Mouse (Mus musculus) layer of hippocampus, adult 8-10 months (tissue): ENCODE measurements around the gene Cytip. TPM values are rescaled to one million over a fixed set of nuclear protein-coding genes. Genes with fewer than 3 reads are reported as not detected.

Source experiments
- DNase-seq, 2 experiments: peaks; one replicate each; pipeline ENCODE4 v3.0.0; 2022; ENCODE audit warnings: low spot score in 2 of 2
- total RNA-seq, 4 experiments: library from RNA; stranded (reverse); gene quantifications; 2 replicates each; pipeline ENCODE4 v1.2.4; 2022

Cytip gene
- total RNA-seq, 4 experiments from 2014 or later: 1.3 TPM; not detected in 2

- no peak for DNase-seq
These were observed 31.7 kb downstream of the Cytip start for GRCm38 (mm10) chr2:58163457-58164181.

- DNase-seq: no peak
These were observed 33.5 kb downstream of the Cytip start for GRCm38 (mm10) chr2:58161813-58162212.

- DNase-seq: no peak
These were observed 34.6 kb downstream of the Cytip start for GRCm38 (mm10) chr2:58160541-58161307.

DNA sequence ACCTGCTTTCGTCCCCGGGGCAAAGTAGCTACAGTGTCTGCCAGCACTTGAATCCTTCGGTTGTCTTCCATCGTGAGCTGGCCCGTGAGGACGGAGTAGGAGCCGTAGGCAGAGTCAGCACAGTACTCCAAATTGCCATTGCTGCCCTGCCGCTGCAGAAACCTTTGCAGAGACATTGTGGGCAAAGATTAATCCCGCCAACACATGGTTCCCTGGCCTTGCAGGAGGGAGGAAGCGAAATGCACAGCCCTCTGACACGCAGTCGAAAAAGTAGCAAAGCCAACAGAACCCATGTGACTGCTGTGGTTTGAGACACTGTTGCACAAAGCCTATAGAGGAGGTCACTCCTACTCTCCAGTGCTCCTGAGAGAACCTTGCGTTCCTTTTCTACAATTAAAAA lies 35.5 kb downstream of the Cytip start:
- DNase-seq: no peak

GRCm38 (mm10) chr2:58159121-58159520 lies 36.2 kb downstream of the Cytip start:
- DNase-seq: no peak

DNA sequence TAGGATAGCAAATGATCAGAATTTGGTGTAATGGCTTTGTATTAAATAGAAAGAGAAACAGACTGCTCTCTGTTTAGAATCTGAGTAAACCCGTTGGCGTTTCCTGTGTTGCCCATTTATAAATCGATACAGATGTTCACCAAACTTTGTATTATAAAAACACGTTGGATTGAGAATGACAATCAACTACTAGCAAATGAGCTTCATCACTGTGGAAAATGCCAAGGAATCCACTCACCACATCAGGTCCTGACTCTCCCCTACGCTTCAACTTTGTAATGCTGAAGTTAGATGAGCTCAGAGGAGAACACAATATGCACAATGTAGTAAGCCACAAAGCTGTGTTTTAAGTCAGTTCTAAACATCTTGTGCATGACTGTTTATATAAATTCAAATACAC lies 36.8 kb downstream of the Cytip start:
- DNase-seq: no peak

- DNase-seq: no peak
These were observed 37.2 kb downstream of the Cytip start for GRCm38 (mm10) chr2:58158107-58158506.

GRCm38 (mm10) chr2:58157466-58157865 lies 37.9 kb downstream of the Cytip start:
- DNase-seq: no peak

- DNase-seq: no peak
These were observed 38.6 kb downstream of the Cytip start for GRCm38 (mm10) chr2:58156495-58157392.

GRCm38 (mm10) chr2:58156108-58156415 lies 39.3 kb downstream of the Cytip start:
- DNase-seq: no peak

DNA sequence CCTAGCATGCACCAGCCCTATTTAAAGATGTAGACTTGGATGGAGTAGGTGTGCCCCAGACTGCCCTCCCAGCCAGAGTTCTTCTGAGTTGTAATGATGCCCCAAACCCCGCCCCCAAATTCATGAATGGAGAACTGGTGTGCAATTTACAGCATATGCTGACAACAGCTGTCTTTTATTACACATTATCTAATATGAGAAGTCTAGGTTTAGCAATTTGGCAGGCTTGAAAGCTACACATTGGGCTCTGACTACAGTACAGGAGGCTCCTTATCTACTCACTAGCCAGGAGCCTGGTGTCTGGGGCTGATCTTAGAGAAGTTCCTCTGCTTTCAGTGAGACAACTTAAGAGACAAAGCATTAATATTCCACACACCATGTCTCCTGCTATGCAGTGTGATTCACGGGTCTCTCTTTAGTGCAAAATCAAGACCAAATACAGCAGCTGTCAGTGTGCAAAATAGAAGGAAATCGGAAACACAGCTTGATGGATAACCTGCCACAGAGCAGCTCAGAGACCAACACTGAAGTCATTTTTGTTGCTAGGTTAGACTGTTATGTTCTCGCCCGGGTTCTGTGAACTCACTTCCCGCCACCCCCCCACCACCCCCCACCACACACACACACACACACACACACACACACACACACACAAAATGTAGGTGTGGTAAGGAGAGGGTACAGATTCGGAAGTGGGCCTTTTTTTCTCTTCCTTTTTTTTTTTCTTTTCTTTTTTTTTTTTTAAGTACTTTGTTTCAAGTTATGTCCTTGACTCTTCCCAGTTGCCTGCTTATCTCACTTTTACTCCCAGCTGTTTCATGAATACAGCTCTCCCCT lies 39.8 kb downstream of the Cytip start:
- DNase-seq: no peak

- DNase-seq: no peak
These were observed 40.8 kb downstream of the Cytip start for GRCm38 (mm10) chr2:58154555-58154954.

DNA sequence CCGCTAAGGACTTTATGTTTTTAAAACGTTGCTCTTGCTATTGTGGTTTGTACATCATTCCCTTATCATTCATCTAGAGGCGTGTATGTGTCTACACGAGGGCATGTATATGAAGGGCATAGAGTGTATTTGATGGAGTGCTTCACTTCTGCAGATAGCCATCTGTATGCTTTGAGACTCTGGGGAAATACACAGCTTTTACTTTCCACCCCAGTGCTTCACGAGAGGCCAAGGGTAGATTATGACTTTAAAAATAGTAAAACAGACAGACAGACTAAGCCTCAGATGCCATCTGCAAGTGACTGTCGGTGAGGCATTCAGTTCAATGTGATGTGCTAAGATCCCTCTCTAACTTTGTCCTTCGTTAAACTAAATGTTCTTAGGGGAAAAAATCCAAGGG lies 41.6 kb downstream of the Cytip start:
- no peak for DNase-seq

GRCm38 (mm10) chr2:58149983-58150405 lies 45.3 kb downstream of the Cytip start:
- no peak for DNase-seq

DNA sequence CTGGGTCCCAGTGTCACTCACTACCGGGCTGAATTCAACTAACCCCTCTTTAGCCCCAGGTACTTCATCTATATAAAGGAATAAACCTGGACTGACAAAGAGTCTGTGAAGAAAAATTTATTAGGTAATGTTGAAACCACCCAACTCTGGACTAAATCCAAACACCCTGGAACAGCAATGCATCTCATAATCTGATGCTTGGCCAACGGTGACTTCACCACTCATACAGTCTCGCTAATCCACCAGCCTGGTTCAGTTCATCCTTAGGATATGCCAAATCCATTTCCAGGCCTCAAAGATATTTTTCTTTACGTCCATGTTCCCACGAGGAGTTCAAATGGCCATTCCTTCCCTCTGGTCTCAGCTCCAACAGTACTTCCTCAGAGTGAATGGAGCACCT lies 48.8 kb downstream of the Cytip start:
- DNase-seq: no peak

DNA sequence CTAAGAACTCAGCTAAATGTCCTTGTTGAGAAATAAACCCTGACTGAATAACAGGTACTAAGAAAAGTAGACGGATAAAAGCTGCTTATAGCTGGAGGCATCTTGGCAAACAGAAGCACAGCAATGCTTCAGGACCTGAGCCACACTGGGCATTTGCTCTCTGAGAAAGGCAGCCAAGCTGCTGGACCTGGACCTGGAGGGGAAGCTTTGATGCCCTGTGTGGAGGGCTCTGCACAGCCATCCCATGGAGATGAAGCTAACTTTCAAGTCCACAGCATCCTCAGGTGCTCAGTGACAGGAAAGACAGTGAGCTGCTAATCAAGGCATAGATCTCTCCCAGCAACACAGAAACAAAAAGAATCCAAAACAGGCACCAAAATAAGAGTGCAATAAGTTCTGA lies 54.8 kb downstream of the Cytip start:
- DNase-seq: no peak

- no peak for DNase-seq
These were observed 56.7 kb downstream of the Cytip start for GRCm38 (mm10) chr2:58138611-58139010.

DNA sequence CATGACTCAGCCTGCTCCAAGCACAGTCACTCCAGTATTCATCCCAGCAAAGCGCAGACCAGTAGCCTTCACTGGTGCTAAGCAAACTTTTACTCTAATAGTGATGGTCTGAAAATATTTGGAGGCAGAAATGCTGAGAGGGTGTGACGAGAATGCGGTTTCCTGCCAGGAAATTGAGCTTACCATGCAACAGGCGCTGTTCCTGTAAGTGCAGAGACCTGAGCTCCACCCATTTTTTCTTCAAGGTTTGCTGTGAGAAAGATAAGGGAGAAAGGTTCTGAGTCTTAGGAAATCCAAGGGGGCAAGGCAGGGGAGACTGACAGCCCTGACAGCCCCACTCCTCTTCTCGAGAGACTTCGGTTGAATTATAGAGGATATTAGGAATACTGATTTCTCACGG lies 57.7 kb downstream of the Cytip start:
- DNase-seq: no peak

- DNase-seq: no peak
These were observed 58.8 kb downstream of the Cytip start for GRCm38 (mm10) chr2:58136526-58136925.

DNA sequence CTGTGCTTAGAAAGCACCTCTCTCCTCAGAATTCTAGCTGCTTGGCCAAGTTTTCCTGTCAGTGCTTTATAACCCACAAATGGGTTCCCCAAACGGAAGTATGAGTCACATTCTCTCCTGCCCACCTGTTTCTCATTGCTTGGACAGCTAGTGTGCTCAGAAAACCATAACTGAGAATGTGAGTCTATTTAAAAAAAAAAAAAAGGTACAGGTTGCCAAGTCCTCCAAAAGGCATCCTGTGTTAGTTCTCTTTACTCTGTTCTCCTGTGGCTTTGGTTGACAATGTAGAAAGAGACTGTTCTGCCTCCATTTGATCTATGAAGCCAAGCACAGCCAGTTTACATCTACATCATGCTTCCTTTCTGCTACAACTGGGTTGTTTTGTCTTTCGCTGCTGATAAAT lies 60.3 kb downstream of the Cytip start:
- no peak for DNase-seq

DNA sequence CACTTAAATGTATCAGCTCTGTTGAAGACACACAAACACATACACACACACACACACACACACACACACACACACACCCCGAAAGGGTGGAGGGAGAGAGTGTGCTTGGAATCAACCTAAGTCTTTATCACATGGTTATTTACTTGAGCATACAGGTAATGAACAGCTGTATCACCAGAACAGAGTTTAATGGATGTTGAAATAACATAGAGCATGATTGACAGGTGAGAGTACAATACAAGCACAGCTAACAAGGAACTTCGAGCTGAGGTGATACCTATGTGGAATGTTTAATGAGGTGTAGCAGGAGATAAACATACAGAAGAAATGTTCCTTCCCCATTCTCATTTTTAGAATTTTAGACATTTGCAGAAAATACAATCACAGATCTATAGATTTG lies 62.7 kb downstream of the Cytip start:
- no peak for DNase-seq
